ENCODE assay signal across 8 mouse cellular contexts in genomic region chr12:4476291-4476831, GRCm38 (mm10). TPM values are rescaled to one million over a fixed set of nuclear protein-coding genes. Genes with fewer than 3 reads are reported as not detected.
A peak's percentile ranks its signal among the peaks of the same experiment; 100 is the strongest.
DNase-seq lines count a peak whose midpoint lies in the region; ATAC-seq and TF ChIP-seq lines count a peak whose summit lies in the region.

No protein-coding gene starts in this region.

- peak overlapping the region; percentile 90 for H3K4me2 ChIP-seq in embryonic facial prominence, embryonic 14.5 days (ENCODE audit: low read depth, low read length)
- H3K4me2 ChIP-seq in heart, embryonic 14.5 days (ENCODE audit: low read length) = peak overlapping the region; percentile 78

- peaks cover 11% of the 10 kb centered on the region for H3K4me1 ChIP-seq in embryonic facial prominence, embryonic 14.5 days (ENCODE audit: control insufficient read depth, insufficient read depth, low read length)
- peaks cover 2 to 23% of the 10 kb centered on the region in 2 experiments; a peak in 3 of 4 replicates for H3K4me1 ChIP-seq in heart, embryonic 14.5 days (ENCODE audit: control insufficient read depth in 2 of 2, insufficient read depth in 2 of 2, low read length in 2 of 2)
- H3K4me1 ChIP-seq in lung, adult 2 months (ENCODE audit: control insufficient read depth, insufficient read depth, low read length) = peaks cover 6% of the 10 kb centered on the region

- WGBS in embryonic facial prominence, embryonic 14.5 days = 1% methylated on average over 16 of the region's 73 CpGs
- under 1% methylated on average over 53 of the region's 73 CpGs for WGBS in heart, embryonic 14.5 days
- 1% methylated on average over 68 of the region's 73 CpGs for WGBS in lung, adult 2 months

- peak overlapping the region; percentile 90 for H3K27ac ChIP-seq in embryonic facial prominence, embryonic 14.5 days (replicated peaks; ENCODE audit: low read depth, low read length)
- peak overlapping the region; percentile 96 to 97 for H3K27ac ChIP-seq in heart, embryonic 14.5 days (replicated peaks in 1 of 2; ENCODE audit: control insufficient read depth in 1 of 2, insufficient read depth in 1 of 2, low read depth in 2 of 2, low read length in 2 of 2)

- H3K36me3 ChIP-seq in embryonic facial prominence, embryonic 14.5 days (ENCODE audit: control insufficient read depth, insufficient read depth, low read length) = no peaks in the 10 kb centered on the region
- H3K36me3 ChIP-seq in heart, embryonic 14.5 days (ENCODE audit: control insufficient read depth, insufficient read depth, low read length) = no peaks in the 10 kb centered on the region

- ATAC-seq in embryonic facial prominence, embryonic 14.5 days (ENCODE audit: low read depth) = peak; percentile 81
- ATAC-seq in heart, embryonic 14.5 days (ENCODE audit: insufficient number of reproducible peaks, insufficient read depth, low FRiP score, low read depth) = peak; percentile 77
- ATAC-seq in neutrophil, adult 5-6 weeks (ENCODE audit: extremely low read depth, insufficient number of reproducible peaks, low FRiP score, poor library complexity, severe bottlenecking) = peak; percentile 22; the same call in 1 of the 2 replicates

- no peak for TF ChIP-seq CTCF in lung, adult 2 months (IDR thresholded peaks at IDR 0.05; ENCODE audit: insufficient read depth, low read length)

- peak overlapping the region; percentile 88 for H3K4me3 ChIP-seq in embryonic facial prominence, embryonic 14.5 days (ENCODE audit: low read depth, low read length)
- peak overlapping the region; percentile 73 to 97 for H3K4me3 ChIP-seq in heart, embryonic 14.5 days (ENCODE audit: control insufficient read depth in 1 of 2, insufficient read depth in 1 of 2, low read depth in 1 of 2, low read length in 2 of 2)
- peak overlapping the region; percentile 90 for H3K4me3 ChIP-seq in lung, adult 2 months (replicated peaks; ENCODE audit: extremely low read depth, low read depth, low read length)

- DNase-seq in A20 (ENCODE audit: low read depth, low spot score) = peak; percentile 80
- DNase-seq in adrenal gland, postnatal 14 days = peak; percentile 75
- DNase-seq in embryonic facial prominence, embryonic 14.5 days (ENCODE audit: low spot score) = peak; percentile 75
- peak; percentile 73 for DNase-seq in kidney, postnatal 10 days
- peak; percentile 65 for DNase-seq in lung, adult 2 months
- DNase-seq in testis, postnatal 14 days (ENCODE audit: low spot score) = peak; percentile 75

- TF ChIP-seq POLR2A in lung, adult 2 months (IDR thresholded peaks at IDR 0.05; ENCODE audit: borderline replicate concordance, extremely low read depth, low read depth, low read length) = no peak

- H3K9ac ChIP-seq in embryonic facial prominence, embryonic 14.5 days (ENCODE audit: low read depth, low read length) = peak overlapping the region; percentile 84
- H3K9ac ChIP-seq in heart, embryonic 14.5 days (ENCODE audit: low read length) = peak overlapping the region; percentile 96

- no peaks in the 10 kb centered on the region for H3K27me3 ChIP-seq in embryonic facial prominence, embryonic 14.5 days (replicated peaks; ENCODE audit: control insufficient read depth, insufficient read depth, low read length)
- H3K27me3 ChIP-seq in heart, embryonic 14.5 days (ENCODE audit: control insufficient read depth, insufficient read depth, low read length) = no peaks in the 10 kb centered on the region; the same call in 1 of the 2 replicates

- no peaks in the 10 kb centered on the region for H3K9me3 ChIP-seq in embryonic facial prominence, embryonic 14.5 days (ENCODE audit: control insufficient read depth, low read length)
- H3K9me3 ChIP-seq in heart, embryonic 14.5 days (ENCODE audit: control insufficient read depth, low read length) = no peaks in the 10 kb centered on the region

RNA-seq across cellular contexts. Expression of gene Ncoa1, which starts 0.6 kb away (rescaled TPM):
- total RNA-seq in adrenal gland, postnatal 14 days (2021) = 39.1 and 39.8 TPM in 2 replicates
- polyA plus RNA-seq in embryonic facial prominence, embryonic 14.5 days (2014; fragmentation: Nextera tagmentation; extraction: Ambion mirVana) = 20.7 and 21.0 TPM in 2 replicates
- 14.7 and 14.9 TPM in 2 replicates for polyA plus RNA-seq in heart, embryonic 14.5 days (2014; fragmentation: Nextera tagmentation; extraction: Ambion mirVana)
- 27.8 and 29.2 TPM in 2 replicates for polyA plus RNA-seq in lung, adult 2 months (2012; rRNA removed)
- 41.1 and 50.9 TPM in 2 replicates for total RNA-seq in neutrophil, adult 5-6 weeks (2017)

Comparison
In these comparisons a context has a peak if more than half of its experiments do, and no peak if none do; other contexts are left out.
1. Peak in every context shown above with its lines: DNase-seq, ATAC-seq, H3K4me3 ChIP-seq and H3K27ac ChIP-seq.
2. ATAC-seq: peak in every context shown above with its lines; median percentile 81 in embryonic facial prominence, embryonic 14.5 days; 77 in heart, embryonic 14.5 days; 22 in neutrophil, adult 5-6 weeks.